8 mouse cellular contexts compared by ENCODE assay signal in the genomic region with DNA sequence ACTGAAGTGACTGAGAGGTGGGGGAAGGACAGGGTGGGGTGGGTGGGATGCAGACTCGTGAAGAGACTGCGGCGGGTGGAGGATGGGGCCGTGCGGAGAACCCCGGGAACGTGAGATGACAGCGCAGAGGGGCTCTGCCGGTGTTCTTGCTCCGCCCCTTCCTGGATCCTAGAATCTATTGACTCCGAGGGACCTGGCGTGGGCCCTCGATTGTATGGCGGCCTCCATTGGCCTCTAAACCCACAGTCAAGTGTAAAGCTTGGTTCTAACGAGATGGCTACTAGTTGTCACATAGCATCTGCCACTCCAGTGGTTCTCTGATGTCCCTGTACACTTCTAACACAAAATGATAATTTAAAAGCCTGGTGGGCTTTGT. TPM values are rescaled to one million over a fixed set of nuclear protein-coding genes. Genes with fewer than 3 reads are reported as not detected.
DNase-seq lines count a peak whose midpoint lies in the region; ATAC-seq and TF ChIP-seq lines count a peak whose summit lies in the region.

No protein-coding gene starts in this region.

- no peak for DNase-seq in heart, embryonic 10.5 days (ENCODE audit: low spot score)
- no peak for DNase-seq in heart, postnatal 25 days (ENCODE audit: low spot score)
- no peak for DNase-seq in CH12.LX (ENCODE audit: extremely low read depth)
- no peak for DNase-seq in forebrain, embryonic 14.5 days (ENCODE audit: low spot score)
- DNase-seq in yolk sac, embryonic 10.5 days (ENCODE audit: low spot score): no peak
- DNase-seq in cerebellum, postnatal 4 days (ENCODE audit: low spot score in 2 of 2): no peak
- DNase-seq in gastrocnemius, postnatal 36 days: no peak

- intact Hi-C loops in heart, postnatal 25 days (cut with DNase I): loop anchor here (1.0 to 5.0 kb wide), 2 partner anchors 46 to 119 kb away; a partner anchor contains a TSS
- intact Hi-C loops in gastrocnemius, postnatal 36 days (cut with DNase I): loop anchor here (5.0 kb wide), 1 partner anchor 201 kb away; no protein-coding TSS in a partner anchor

- in situ Hi-C loops in CH12.LX (cut with MboI; ENCODE audit: low pct_ligation_motif_present, low pct_unique_long_range_greater_than_20kb, low sequenced_read_pairs): no loop called here

- H3K4me1 ChIP-seq in heart, embryonic 10.5 days: peaks cover 14% of the 10 kb centered on the region
- peaks cover 8 to 27% of the 10 kb centered on the region in 2 experiments; a peak in 3 of 4 replicates for H3K4me1 ChIP-seq in CH12.LX (ENCODE audit: control insufficient read depth in 1 of 2, insufficient read depth in 2 of 2)
- peaks cover 14% of the 10 kb centered on the region for H3K4me1 ChIP-seq in forebrain, embryonic 14.5 days (ENCODE audit: control insufficient read depth, insufficient read depth, low read length)
- H3K4me1 ChIP-seq in liver, embryonic 16.5 days (ENCODE audit: control insufficient read depth, low read depth, low read length): peaks cover 23% of the 10 kb centered on the region

- WGBS in heart, embryonic 10.5 days: 0% methylated on average over 15 of the region's 15 CpGs
- under 1% methylated on average over 15 of the region's 15 CpGs for WGBS in forebrain, embryonic 14.5 days
- under 1% methylated on average over 15 of the region's 15 CpGs for WGBS in liver, embryonic 16.5 days (ENCODE audit: insufficient replicate concordance)

- peaks cover 31% of the 10 kb centered on the region for H3K79me2 ChIP-seq in CH12.LX (replicated peaks; ENCODE audit: control insufficient read depth, extremely low read depth, insufficient read depth, poor library complexity, severe bottlenecking)

- no peak for ATAC-seq in forebrain, embryonic 14.5 days
- ATAC-seq in liver, embryonic 16.5 days (ENCODE audit: low read depth): no peak; the same call in 1 of the 2 replicates

- TF ChIP-seq POLR2A in CH12.LX (IDR thresholded peaks at IDR 0.05; ENCODE audit: low read depth, low read length): peak; percentile 38

- peaks cover 38% of the 10 kb centered on the region for H3K36me3 ChIP-seq in heart, embryonic 10.5 days
- H3K36me3 ChIP-seq in CH12.LX (replicated peaks in 1 of 2; ENCODE audit: control insufficient read depth in 1 of 2, insufficient read depth in 1 of 2, low read length in 1 of 2): peaks cover 31 to 37% of the 10 kb centered on the region in 2 experiments
- peaks cover 27% of the 10 kb centered on the region for H3K36me3 ChIP-seq in forebrain, embryonic 14.5 days (ENCODE audit: control insufficient read depth, insufficient read depth, low read length)
- H3K36me3 ChIP-seq in liver, embryonic 16.5 days (ENCODE audit: control insufficient read depth, insufficient read depth): peaks cover 22% of the 10 kb centered on the region

- H3K9me3 ChIP-seq in heart, embryonic 10.5 days: peaks cover 4% of the 10 kb centered on the region; the same call in 1 of the 2 replicates
- peaks cover 7% of the 10 kb centered on the region for H3K9me3 ChIP-seq in CH12.LX (replicated peaks; ENCODE audit: low read length)
- no peaks in the 10 kb centered on the region for H3K9me3 ChIP-seq in forebrain, embryonic 14.5 days (replicated peaks; ENCODE audit: control insufficient read depth, low read length)
- peaks cover 2% of the 10 kb centered on the region; the same call in 1 of the 2 replicates for H3K9me3 ChIP-seq in liver, embryonic 16.5 days (replicated peaks; ENCODE audit: control insufficient read depth, low read length)

- H3K27me3 ChIP-seq in heart, embryonic 10.5 days (ENCODE audit: insufficient read depth, poor library complexity, severe bottlenecking): no peaks in the 10 kb centered on the region
- H3K27me3 ChIP-seq in CH12.LX (replicated peaks): no peaks in the 10 kb centered on the region
- H3K27me3 ChIP-seq in forebrain, embryonic 14.5 days (replicated peaks; ENCODE audit: control insufficient read depth, insufficient read depth, low read length): no peaks in the 10 kb centered on the region
- H3K27me3 ChIP-seq in liver, embryonic 16.5 days (ENCODE audit: control insufficient read depth, insufficient read depth, low read depth, low read length): no peaks in the 10 kb centered on the region

- H3K4me3 ChIP-seq in heart, embryonic 10.5 days: peak overlapping the region; percentile 79
- H3K4me3 ChIP-seq in CH12.LX (replicated peaks in 1 of 3; ENCODE audit: low read depth in 2 of 3, low read length in 2 of 3, poor library complexity in 1 of 3): peak overlapping the region; percentile 70 to 74 (median 73)
- peak overlapping the region; percentile 61 for H3K4me3 ChIP-seq in forebrain, embryonic 14.5 days (ENCODE audit: low read depth, low read length)
- peak overlapping the region; percentile 85 for H3K4me3 ChIP-seq in liver, embryonic 16.5 days (ENCODE audit: low read depth, low read length)

- peak overlapping the region; percentile 90; the same call in 1 of the 2 replicates for H3K4me2 ChIP-seq in CH12.LX (ENCODE audit: insufficient read depth, low read depth, poor library complexity, severe bottlenecking)
- H3K4me2 ChIP-seq in forebrain, embryonic 14.5 days (ENCODE audit: low read length): peak overlapping the region; percentile 60
- H3K4me2 ChIP-seq in liver, embryonic 16.5 days (ENCODE audit: low read depth, low read length): peak overlapping the region; percentile 91

- TF ChIP-seq EP300 in CH12.LX (IDR thresholded peaks at IDR 0.05; ENCODE audit: low read length): 0 out of 2 replicates have a peak, but pooled peaks have one; percentile 26

- peak overlapping the region; percentile 94 for H3K9ac ChIP-seq in CH12.LX (ENCODE audit: insufficient read depth, low read depth)
- H3K9ac ChIP-seq in forebrain, embryonic 14.5 days (ENCODE audit: low read length): peak overlapping the region; percentile 78
- peak overlapping the region; percentile 76 for H3K9ac ChIP-seq in liver, embryonic 16.5 days (ENCODE audit: low read depth, low read length)

- H3K27ac ChIP-seq in heart, embryonic 10.5 days: peak overlapping the region; percentile 92
- peak overlapping the region; percentile 45 for H3K27ac ChIP-seq in CH12.LX (ENCODE audit: insufficient read depth, low read depth)
- peak overlapping the region; percentile 87 for H3K27ac ChIP-seq in forebrain, embryonic 14.5 days (ENCODE audit: low read depth, low read length)
- peak overlapping the region; percentile 86 for H3K27ac ChIP-seq in liver, embryonic 16.5 days (ENCODE audit: low read length)

- TF ChIP-seq RAD21 in CH12.LX (IDR thresholded peaks at IDR 0.05; ENCODE audit: low read depth, low read length): no peak

- dilution Hi-C loops in CH12.LX (cut with MboI; ENCODE audit: extremely low pct_ligation_motif_present, extremely low pct_unique_long_range_greater_than_20kb, low sequenced_read_pairs): no loop called here

- TF ChIP-seq CTCF in CH12.LX (conservative IDR thresholded peaks at IDR 0.05 in 1 of 2, IDR thresholded peaks at IDR 0.05 in 1 of 2; ENCODE audit: low read depth in 2 of 2, low read length in 2 of 2): no peak

TF ChIP-seq in CH12.LX, 34 proteins besides CTCF, POLR2A, EP300 and RAD21:
- no peak; the same call in 1 of the 2 replicates for TF ChIP-seq NELFE (IDR thresholded peaks at IDR 0.05; ENCODE audit: low read depth, low read length)
- TF ChIP-seq ZKSCAN1 (IDR thresholded peaks at IDR 0.05; ENCODE audit: borderline replicate concordance, low read depth, low read length): no peak
- TF ChIP-seq CHD1 (IDR thresholded peaks at IDR 0.05; ENCODE audit: low read depth, low read length): no peak
- TF ChIP-seq GABPA (IDR thresholded peaks at IDR 0.05; ENCODE audit: insufficient replicate concordance, low read depth, low read length): no peak
- peak; percentile 52; the same call in 1 of the 2 replicates for TF ChIP-seq MXI1 (IDR thresholded peaks at IDR 0.05; ENCODE audit: low read depth, low read length)
- TF ChIP-seq BHLHE40 (IDR thresholded peaks at IDR 0.05; ENCODE audit: low read depth, low read length): peak; percentile 80
- TF ChIP-seq SIN3A (IDR thresholded peaks at IDR 0.05; ENCODE audit: low read length): peak; percentile 79
- 0 out of 2 replicates have a peak, but pooled peaks have one; percentile 14 for TF ChIP-seq TBP (conservative IDR thresholded peaks at IDR 0.05; ENCODE audit: low read depth, low read length)
- peak; percentile 62; the same call in 1 of the 2 replicates for TF ChIP-seq MAX (IDR thresholded peaks at IDR 0.05; ENCODE audit: low read length)
- peak; percentile 47; the same call in 1 of the 2 replicates for TF ChIP-seq ELF1 (IDR thresholded peaks at IDR 0.05; ENCODE audit: low read depth, low read length)
- 0 out of 2 replicates have a peak, but pooled peaks have one; percentile 54 for TF ChIP-seq MYC (IDR thresholded peaks at IDR 0.05; ENCODE audit: low read depth, low read length)

RNA-seq across cellular contexts. Expression of a gene that starts 0.6 kb away (rescaled TPM):
- polyA plus RNA-seq in heart, embryonic 10.5 days (2016; fragmentation: Nextera tagmentation; extraction: Ambion mirVana): 461 and 481 TPM in 2 replicates
- 100 to 1,000 TPM; 116 to 128 TPM for total RNA-seq in heart, postnatal 25 days (2021)
- total RNA-seq in CH12.LX (2012; rRNA removed) (238 and 249 TPM in 2 replicates), CH12.LX (2014; rRNA removed) (177 and 178 TPM in 2 replicates)
- 151 and 184 TPM in 2 replicates for polyA plus RNA-seq in CH12.LX (2012; ENCODE audit: insufficient read length, low read depth)
- polyA plus RNA-seq in forebrain, embryonic 14.5 days (2014; fragmentation: Nextera tagmentation; extraction: Ambion mirVana): 554 and 641 TPM in 2 replicates
- 189 and 239 TPM in 2 replicates for polyA plus RNA-seq in liver, embryonic 16.5 days (2015; fragmentation: Nextera tagmentation; extraction: Ambion mirVana)
- 10 to 100 TPM; 91.0 to 92.4 TPM for total RNA-seq in gastrocnemius, postnatal 36 days (2021)

RNA-seq across cellular contexts. Expression of a gene that starts 58.6 kb away (rescaled TPM):
- 1.5 and 1.7 TPM in 2 replicates for polyA plus RNA-seq in heart, embryonic 10.5 days (2016; fragmentation: Nextera tagmentation; extraction: Ambion mirVana)
- total RNA-seq in heart, postnatal 25 days (2021): not detected
- total RNA-seq in CH12.LX (2012; rRNA removed) (not detected in 2 replicates), CH12.LX (2014; rRNA removed) (not detected in 2 replicates)
- not detected in 2 replicates for polyA plus RNA-seq in CH12.LX (2012; ENCODE audit: insufficient read length, low read depth)
- polyA plus RNA-seq in forebrain, embryonic 14.5 days (2014; fragmentation: Nextera tagmentation; extraction: Ambion mirVana): 0.20 and 0.26 TPM in 2 replicates
- 0.39 and 0.77 TPM in 2 replicates for polyA plus RNA-seq in liver, embryonic 16.5 days (2015; fragmentation: Nextera tagmentation; extraction: Ambion mirVana)
- not detected for total RNA-seq in gastrocnemius, postnatal 36 days (2021)
